Mouse (Mus musculus) macrophage (primary cell): ENCODE measurements at regions not wholly inside any gene's neighbourhood (a gene's known extent, or its start where the extent isn't known, plus 50 kb on each side); places are given as distances from the start of the nearest gene placed in this dataset.

Experiments used
- H3K27ac ChIP-seq: fragments of 350-480 bp; formaldehyde crosslinking; 2 replicates; pipeline ENCODE4 v1.9.0; 2021
- H3K36me3 ChIP-seq: fragments of 350-480 bp; formaldehyde crosslinking; 2 replicates; pipeline ENCODE4 v1.9.0; 2021; ENCODE audit errors: inconsistent target
- H3K4me3 ChIP-seq: fragments of 350-480 bp; formaldehyde crosslinking; 2 replicates; pipeline ENCODE4 v1.9.0; 2021; ENCODE audit errors: inconsistent target
- H3K79me2 ChIP-seq: fragments of 350-480 bp; formaldehyde crosslinking; 2 replicates; pipeline ENCODE4 v1.9.0; 2021; ENCODE audit errors: inconsistent target
- WGBS: methylation state at CpG from one replicate; pipeline ENCODE4 v1.1.7; 2026; ENCODE audit warnings: inconsistent platforms; ENCODE audit not compliant: missing documents; 5-methylcytosine and 5-hydroxymethylcytosine counted together

DNA sequence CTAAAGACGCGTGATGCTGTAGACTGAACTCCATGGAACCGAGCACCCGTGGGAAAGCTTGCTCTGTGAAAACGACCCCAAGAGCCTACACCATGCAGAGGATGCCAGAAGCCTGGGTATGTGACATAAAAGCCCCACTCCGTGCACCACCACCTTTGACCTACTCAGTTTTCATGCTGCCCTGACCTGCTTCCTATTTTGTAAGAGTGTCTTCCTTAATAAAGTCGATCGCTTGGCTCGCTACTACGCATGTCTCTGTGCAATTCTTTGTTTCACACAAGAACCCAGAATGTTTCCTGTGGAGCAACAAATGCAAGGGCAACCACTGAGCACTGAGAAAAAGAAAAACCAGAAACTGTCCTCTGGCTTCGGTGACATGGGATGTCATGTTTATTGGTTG is 60.5 kb downstream of the Sec61b start:
- no peak overlapping the region for H3K27ac ChIP-seq
- no peak overlapping the region for H3K4me3 ChIP-seq
- H3K36me3 ChIP-seq, result no peaks in the 10 kb centered on the region
- WGBS, result 80% methylated on average over 11 of the region's 11 CpGs
- no peaks in the 10 kb centered on the region for H3K79me2 ChIP-seq

DNA sequence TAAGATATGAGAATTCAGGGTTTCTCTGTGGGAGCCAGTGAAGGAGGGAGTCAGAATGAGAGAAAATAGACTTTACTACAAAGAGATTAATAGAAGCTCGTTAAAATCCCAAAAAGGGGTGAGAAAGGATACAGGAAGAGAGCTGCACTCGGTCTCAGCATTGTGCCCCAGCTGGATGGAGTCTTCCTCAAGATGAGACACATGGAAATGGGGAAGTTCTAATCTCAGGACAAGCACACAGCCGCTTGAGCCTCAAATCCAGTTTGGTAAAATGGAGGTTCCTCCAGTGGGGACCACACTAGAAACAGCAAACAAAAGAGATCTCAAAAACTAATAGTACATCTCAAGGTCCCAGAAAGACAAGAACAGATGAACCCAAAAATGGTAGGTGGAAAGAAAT is 93.2 kb downstream of the Sec61b start:
- no peak overlapping the region for H3K27ac ChIP-seq
- no peaks in the 10 kb centered on the region for H3K79me2 ChIP-seq
- whole genome bisulfite sequencing, result 10% methylated on average over 3 of the region's 3 CpGs
- H3K4me3 ChIP-seq, result no peak overlapping the region
- H3K36me3 ChIP-seq, result no peaks in the 10 kb centered on the region

DNA sequence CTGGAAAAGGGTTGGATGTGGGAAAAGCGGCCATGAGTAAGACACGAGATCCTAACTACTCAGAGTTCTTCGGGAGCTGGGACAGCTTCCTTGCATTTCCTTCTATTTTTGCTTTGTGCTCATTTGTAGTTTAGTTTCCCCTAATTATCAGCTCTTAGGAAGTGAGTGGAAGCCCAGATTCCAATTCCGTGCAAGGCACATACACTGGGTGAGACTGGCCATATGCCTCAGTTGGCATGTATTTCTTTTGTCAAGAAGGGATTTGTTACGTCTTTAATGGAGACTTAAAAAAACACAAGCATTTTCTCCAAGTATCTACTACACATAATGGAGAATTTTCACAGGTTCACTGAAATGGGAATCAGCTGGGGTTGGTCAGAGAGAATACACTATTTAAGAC is 96.4 kb downstream of the Sec61b start:
- Histone ChIP-seq H3K27ac (no peak overlapping the region), H3K36me3 (no peaks in the 10 kb centered on the region), H3K79me2 (no peaks in the 10 kb centered on the region), H3K4me3 (no peak overlapping the region)
- WGBS, result 90% methylated on average over 5 of the region's 5 CpGs

DNA sequence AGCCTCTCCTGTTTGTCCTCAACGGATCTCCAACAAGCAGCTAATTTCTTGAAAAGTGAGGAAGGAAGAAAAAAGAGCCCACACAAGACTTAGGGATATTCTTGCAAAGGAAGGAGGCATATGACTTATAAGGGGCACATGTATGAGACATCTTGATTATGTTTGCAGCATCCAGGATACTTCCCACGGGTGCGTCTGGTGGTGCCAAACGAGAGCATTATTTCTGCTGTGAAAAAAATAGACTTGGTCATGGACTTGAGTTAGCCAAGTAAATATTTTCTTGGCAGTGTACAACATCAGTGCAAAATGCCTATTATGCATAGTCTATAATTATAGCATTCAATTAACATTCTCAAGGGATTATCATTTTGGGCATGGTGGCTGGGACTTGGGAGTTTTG is 101.6 kb downstream of the Sec61b start:
- WGBS, result 84% methylated on average over 4 of the region's 4 CpGs
- Histone ChIP-seq H3K79me2 (no peaks in the 10 kb centered on the region), H3K4me3 (no peak overlapping the region), H3K36me3 (no peaks in the 10 kb centered on the region), H3K27ac (no peak overlapping the region)

DNA sequence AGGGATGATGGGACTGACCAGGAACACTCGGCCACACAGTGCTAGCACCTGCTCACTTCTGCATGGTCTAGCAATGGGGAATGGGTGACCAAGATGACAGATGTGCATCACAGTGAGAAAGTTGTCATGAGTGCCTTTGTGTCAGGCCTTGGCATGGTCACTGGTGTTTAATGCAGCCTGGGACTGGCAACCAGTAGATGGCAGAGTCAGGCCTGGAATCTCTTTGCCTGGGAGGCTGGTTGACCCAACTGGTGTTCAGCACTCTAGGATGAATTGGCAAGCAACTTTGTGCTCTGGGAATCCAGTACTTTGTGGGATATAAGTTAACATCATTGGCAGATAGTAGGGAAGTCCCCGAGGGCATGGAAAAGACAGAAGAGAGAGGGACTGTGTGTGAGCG is 103.0 kb downstream of the Sec61b start:
- H3K79me2 ChIP-seq, result no peaks in the 10 kb centered on the region
- H3K36me3 ChIP-seq, result no peaks in the 10 kb centered on the region
- 92% methylated on average over 3 of the region's 3 CpGs for WGBS
- H3K27ac ChIP-seq, result no peak overlapping the region
- H3K4me3 ChIP-seq, result no peak overlapping the region

DNA sequence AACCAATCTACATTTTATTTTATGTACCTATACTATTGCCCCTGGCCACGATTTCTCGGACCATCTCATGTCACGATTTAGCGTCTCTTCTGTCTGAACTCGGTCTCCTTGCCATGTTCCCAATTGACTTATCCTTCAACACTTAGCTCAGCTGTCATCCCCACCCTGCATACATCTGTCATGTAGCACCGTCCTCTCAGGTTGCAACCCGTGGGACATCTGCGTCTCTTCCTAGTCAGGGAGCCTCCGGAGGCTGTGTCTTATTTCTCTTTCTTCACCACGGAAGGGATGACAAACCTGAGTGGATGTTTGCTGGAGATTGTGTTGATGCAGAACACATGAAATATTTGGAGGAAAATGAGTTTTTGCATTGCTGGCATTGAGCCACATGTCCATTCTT is 104.2 kb downstream of the Sec61b start:
- no peaks in the 10 kb centered on the region for H3K79me2 ChIP-seq
- H3K36me3 ChIP-seq, result no peaks in the 10 kb centered on the region
- H3K27ac ChIP-seq, result no peak overlapping the region
- WGBS, result 92% methylated on average over 10 of the region's 10 CpGs
- H3K4me3 ChIP-seq, result no peak overlapping the region

DNA sequence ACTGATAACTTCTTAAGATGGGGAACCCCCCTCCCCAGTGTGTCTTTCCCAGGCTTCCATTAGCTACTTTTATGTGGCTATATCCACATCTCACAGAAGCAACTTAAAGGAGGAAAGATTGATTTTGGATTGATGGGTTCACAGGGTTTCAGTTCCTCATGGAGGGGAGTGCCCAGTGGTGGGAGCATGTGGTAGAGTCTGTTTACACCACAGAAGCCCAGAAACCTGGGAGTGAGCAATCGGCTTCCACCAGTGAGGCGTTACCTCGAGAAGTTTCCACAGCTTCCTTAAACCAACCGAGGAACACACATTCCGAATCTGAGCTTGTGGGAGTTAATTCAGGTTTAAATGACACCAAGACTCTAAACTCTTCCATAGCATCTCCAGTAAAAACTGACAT is 106.1 kb downstream of the Sec61b start:
- WGBS, result 54% methylated on average over 5 of the region's 5 CpGs
- Histone ChIP-seq H3K4me3 (no peak overlapping the region), H3K36me3 (no peaks in the 10 kb centered on the region), H3K79me2 (no peaks in the 10 kb centered on the region), H3K27ac (no peak overlapping the region)

DNA sequence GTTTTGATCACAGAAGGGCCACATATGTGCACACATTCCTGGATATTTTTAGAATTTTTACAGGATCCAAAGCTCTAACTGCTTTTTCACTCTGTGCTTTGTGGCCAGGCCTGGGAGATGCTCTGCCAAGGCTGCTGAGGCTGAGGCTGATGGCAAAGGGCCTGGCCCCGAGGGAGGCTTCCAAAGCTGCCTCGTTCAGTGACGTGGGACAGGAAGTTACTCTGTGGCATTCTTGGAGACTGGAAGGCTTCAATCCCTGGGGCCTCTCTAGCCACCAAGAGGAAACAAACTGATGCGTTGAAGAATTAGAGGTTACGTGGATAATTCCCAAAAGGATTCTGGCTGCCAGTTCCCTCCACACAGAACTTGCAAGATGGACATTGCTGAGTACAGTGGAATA is 112.8 kb downstream of the Sec61b start:
- 42% methylated on average over 5 of the region's 5 CpGs for WGBS
- Histone ChIP-seq H3K27ac (no peak overlapping the region), H3K79me2 (no peaks in the 10 kb centered on the region), H3K4me3 (no peak overlapping the region), H3K36me3 (no peaks in the 10 kb centered on the region)

DNA sequence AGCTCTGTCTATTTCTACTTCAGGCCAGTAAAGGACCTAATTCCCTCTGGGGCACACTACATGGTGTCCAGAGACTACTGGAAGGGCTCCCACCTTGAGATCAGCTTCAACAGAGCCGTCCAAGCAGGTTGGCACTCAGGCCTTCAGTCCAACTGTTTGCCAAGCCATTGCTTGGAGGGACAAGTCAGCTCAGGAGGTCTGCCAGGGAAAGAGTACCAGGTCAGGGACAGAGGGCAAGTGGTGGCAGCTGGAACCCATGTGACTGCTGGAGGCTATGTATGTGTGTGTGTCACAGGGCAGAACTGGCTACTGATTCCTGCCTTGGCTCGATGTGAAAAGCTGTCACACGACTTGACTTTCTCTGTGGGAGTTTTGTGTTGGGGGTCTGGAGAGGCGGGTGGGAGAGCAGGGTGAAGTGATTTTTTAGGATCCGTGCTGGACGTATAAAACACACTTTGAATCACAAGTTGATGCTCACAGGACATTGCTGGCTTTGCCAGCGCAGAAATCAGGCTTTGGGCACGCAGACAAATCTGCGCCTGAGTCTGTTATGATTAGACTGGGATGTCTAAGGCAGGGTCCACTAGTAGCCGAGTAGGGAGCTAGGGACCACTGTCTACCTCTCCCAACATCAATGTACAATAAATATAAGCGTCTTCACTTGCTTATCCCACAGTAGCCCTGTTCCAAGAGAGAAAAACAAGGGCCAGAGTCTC is 118.0 kb downstream of the Sec61b start:
- WGBS, result 90% methylated on average over 11 of the region's 11 CpGs
- Histone ChIP-seq H3K79me2 (no peaks in the 10 kb centered on the region), H3K27ac (no peak overlapping the region), H3K36me3 (no peaks in the 10 kb centered on the region), H3K4me3 (no peak overlapping the region)

DNA sequence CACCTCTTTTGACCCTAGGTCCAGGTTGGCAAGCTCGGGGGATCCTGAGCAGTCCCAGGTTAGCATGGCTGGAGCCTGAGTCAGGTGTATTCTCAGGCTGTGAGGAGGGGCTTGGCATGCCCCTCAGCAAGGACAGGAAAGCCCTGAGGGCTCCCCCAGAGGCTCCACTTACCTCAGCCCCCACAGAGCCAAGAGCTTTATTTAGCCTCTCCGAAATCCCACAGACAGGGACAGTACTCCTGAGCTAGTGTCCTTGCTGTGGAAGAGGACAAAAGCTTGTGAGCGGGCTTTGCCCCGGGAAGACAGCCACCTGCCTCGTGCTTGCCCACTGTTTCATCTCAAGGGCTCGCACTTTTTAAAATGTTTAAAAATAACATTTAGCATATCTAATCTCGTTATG is 118.7 kb downstream of the Sec61b start:
- H3K36me3 ChIP-seq, result no peaks in the 10 kb centered on the region
- no peak overlapping the region for H3K27ac ChIP-seq
- H3K79me2 ChIP-seq, result no peaks in the 10 kb centered on the region
- no peak overlapping the region for H3K4me3 ChIP-seq
- WGBS, result 90% methylated on average over 7 of the region's 7 CpGs

DNA sequence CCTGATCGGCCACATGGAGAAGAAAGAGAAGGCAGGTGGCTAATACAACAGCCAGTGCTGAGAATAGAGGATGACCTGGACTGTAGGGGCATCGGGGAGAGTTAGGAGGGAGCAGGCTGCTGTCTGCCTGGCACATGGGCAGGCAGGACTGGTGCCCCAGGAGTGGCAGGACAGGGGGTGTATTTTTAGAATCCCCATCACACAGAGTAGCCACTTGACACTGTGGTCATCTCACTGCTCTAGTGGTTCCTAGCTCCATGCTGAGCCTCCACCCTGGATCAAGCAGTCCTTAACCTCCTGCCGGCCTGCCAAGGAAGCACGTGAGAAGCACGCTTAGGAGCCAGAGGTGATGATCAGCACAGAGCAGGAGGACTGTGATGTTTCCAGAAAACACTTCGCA is 119.7 kb downstream of the Sec61b start:
- 96% methylated on average over 6 of the region's 6 CpGs for WGBS
- H3K27ac ChIP-seq, result no peak overlapping the region
- no peaks in the 10 kb centered on the region for H3K79me2 ChIP-seq
- no peak overlapping the region for H3K4me3 ChIP-seq
- no peaks in the 10 kb centered on the region for H3K36me3 ChIP-seq

DNA sequence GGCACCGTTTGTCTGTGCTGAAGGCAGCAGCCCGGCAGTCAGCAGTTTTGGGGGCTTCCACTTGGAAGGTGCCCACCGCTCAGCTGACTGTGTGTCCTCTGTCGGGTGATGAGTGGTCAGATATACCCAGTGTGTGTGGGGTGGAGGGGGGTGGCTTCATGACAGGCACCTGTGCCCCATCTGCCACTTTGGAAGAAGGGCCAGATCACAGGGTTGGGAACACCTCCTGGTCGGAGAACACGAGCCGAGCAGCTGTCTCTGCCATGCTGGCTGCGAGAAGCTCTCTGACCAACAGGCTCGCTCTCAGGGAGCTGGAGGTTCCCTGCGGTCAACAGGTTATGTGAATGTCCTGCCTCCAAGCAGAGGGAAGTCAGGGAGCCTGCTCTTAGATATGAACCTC is 121.4 kb downstream of the Sec61b start:
- 84% methylated on average over 10 of the region's 10 CpGs for WGBS
- no peaks in the 10 kb centered on the region for H3K36me3 ChIP-seq
- no peak overlapping the region for H3K27ac ChIP-seq

DNA sequence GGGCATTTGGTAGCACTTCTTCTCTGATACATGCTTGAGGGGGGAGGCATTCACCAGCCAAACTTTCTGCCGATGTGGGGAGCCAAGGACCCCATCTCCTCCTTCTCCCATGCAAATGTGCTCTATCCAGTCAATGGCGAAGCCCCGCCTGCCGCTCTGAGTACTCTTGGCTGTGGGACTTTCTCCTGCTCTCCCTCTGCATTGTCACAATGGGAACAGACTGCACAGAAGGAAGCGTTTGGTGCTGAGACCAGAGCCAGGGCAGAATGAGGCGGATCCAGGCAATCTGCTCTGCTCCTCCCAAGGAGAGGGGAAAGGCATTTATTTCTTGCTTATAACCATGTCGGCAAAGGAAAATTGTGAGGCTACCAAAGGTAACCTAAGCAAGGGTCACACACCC is 123.1 kb downstream of the Sec61b start:
- Histone ChIP-seq H3K36me3 (no peaks in the 10 kb centered on the region), H3K79me2 (no peaks in the 10 kb centered on the region), H3K27ac (no peak overlapping the region), H3K4me3 (no peak overlapping the region)
- 74% methylated on average over 7 of the region's 7 CpGs for WGBS

More for the DNA sequence above, 121.4 kb downstream of the Sec61b start:
- H3K79me2 ChIP-seq, result no peaks in the 10 kb centered on the region
- no peak overlapping the region for H3K4me3 ChIP-seq

DNA sequence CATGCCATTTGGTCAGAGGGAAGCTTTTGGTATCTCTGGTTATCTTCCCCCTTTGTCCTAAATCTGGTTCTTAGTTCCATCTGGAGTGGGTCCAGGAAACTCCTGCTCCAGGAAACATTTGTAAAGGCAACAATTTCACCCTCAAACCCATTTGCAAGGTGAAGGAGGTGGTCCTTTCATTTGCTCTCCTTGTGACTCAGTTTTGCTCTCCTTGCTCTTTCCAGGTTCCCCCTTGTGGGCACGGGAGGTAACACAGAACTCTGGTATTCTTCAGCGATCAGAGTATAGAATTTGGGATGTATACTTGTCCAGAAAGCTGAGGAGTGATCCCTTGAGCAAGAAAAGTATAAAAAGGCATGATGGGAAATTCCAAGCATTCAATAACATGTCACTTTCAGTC is 123.8 kb downstream of the Sec61b start:
- H3K79me2 ChIP-seq, result no peaks in the 10 kb centered on the region
- no peak overlapping the region for H3K27ac ChIP-seq
- no peaks in the 10 kb centered on the region for H3K36me3 ChIP-seq
- WGBS, result 17% methylated on average over 2 of the region's 2 CpGs
- H3K4me3 ChIP-seq, result no peak overlapping the region

DNA sequence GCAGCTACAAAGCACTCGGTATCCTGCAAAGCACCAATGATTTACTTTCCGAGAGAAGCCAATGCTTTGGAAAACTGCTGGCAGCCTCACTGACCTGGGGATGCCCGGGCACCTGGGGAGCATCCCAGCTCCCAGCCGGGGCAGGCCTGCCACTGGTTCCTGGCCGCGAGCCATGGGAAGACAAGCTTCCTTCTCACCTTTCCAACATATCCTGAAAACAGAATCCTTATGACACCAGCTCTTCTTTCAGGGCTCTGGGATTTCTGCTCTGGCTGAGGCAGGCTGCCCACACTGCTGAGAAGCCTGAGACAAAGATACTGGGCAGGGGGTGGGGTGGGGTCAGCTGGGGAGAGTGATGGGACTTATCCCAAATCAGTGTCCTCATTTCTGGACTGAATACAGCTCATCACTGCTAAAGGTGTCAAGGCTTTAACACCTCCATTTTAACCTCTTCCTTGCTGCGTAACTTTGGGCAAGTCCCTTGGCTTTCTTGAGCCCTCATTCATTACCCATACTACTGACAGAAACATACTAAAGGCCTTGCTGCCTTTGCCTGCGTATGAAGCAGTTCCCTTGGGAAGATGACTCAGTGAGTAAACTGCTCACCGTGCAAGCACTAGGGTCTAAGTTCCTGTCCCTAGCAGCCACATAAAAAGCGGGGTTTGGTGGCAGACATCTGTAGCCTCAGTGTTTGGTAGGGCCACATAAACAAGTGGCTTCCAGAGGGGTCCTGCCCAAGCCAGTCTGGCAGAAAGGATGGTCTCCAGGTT is 127.0 kb downstream of the Sec61b start:
- Histone ChIP-seq H3K36me3 (no peaks in the 10 kb centered on the region), H3K4me3 (no peak overlapping the region), H3K79me2 (no peaks in the 10 kb centered on the region), H3K27ac (no peak overlapping the region)
- WGBS, result 84% methylated on average over 10 of the region's 10 CpGs
